Mouse (Mus musculus) cortical plate, adult 2 months (tissue): Measurements from ENCODE around the gene Slc2a6.

Experiments
- CTCF ChIP-seq: fragments of 200-500 bp; IDR thresholded peaks from 2 replicates; pipeline ENCODE4 v1.5.1; 2011; ENCODE audit warnings: mild to moderate bottlenecking, control low read depth, low read length; ENCODE audit not compliant: insufficient read depth; ENCODE audit errors: extremely low read depth
- POLR2A ChIP-seq: fragments of 200-500 bp; IDR thresholded peaks from 2 replicates; pipeline ENCODE4 v1.6.1; 2011; ENCODE audit warnings: mild to moderate bottlenecking, low read length, control low read depth; ENCODE audit not compliant: insufficient read depth; ENCODE audit errors: extremely low read depth

- TF ChIP-seq CTCF (no peak), POLR2A (no peak)
Measured at GRCm38 (mm10) chr2:26984640-26985039, 43.2 kb downstream of the Slc2a6 start.
